9 mouse cellular contexts compared by ENCODE assay signal in genomic region chr6:72653419-72653818, GRCm38 (mm10). TPM values are rescaled to one million over a fixed set of nuclear protein-coding genes. Genes with fewer than 3 reads are reported as not detected.
A peak's percentile ranks its signal among the peaks of the same experiment; 100 is the strongest.
DNase-seq lines count a peak whose midpoint lies in the region; ATAC-seq lines count a peak whose summit lies in the region.
"Had no signal": no experiment of that assay in that cellular context is flagged by ENCODE, and none has a peak within 500 bp of the region (broad histone marks: within the 10 kb centered on the region; RNA-seq: fewer than 3 reads in every experiment).

No protein-coding gene starts in this region.

- no peaks in the 10 kb centered on the region for H3K27me3 ChIP-seq in hindbrain, embryonic 16.5 days (replicated peaks; ENCODE audit: control insufficient read depth, insufficient read depth, low read length)
- no peaks in the 10 kb centered on the region for H3K27me3 ChIP-seq in hindbrain, embryonic 14.5 days (ENCODE audit: control insufficient read depth, insufficient read depth, low read length)

- peaks cover 8% of the 10 kb centered on the region for H3K4me1 ChIP-seq in hindbrain, embryonic 16.5 days (ENCODE audit: control insufficient read depth, insufficient read depth, low read depth, low read length)
- H3K4me1 ChIP-seq in hindbrain, embryonic 14.5 days (replicated peaks; ENCODE audit: control insufficient read depth, insufficient read depth, low read length) = peaks cover 11% of the 10 kb centered on the region

- no peaks in the 10 kb centered on the region for H3K9me3 ChIP-seq in hindbrain, embryonic 16.5 days (ENCODE audit: control insufficient read depth, low read length)
- H3K9me3 ChIP-seq in hindbrain, embryonic 14.5 days (ENCODE audit: control insufficient read depth, low read length) = no peaks in the 10 kb centered on the region

- H3K36me3 ChIP-seq in hindbrain, embryonic 16.5 days (ENCODE audit: control insufficient read depth, insufficient read depth, low read length) = no peaks in the 10 kb centered on the region
- H3K36me3 ChIP-seq in hindbrain, embryonic 14.5 days (replicated peaks; ENCODE audit: control insufficient read depth, insufficient read depth) = no peaks in the 10 kb centered on the region

- H3K4me3 ChIP-seq in hindbrain, embryonic 16.5 days (ENCODE audit: low read length) = no peak overlapping the region
- H3K4me3 ChIP-seq in hindbrain, embryonic 14.5 days (replicated peaks; ENCODE audit: low read length) = no peak overlapping the region

- no peak overlapping the region for H3K9ac ChIP-seq in hindbrain, embryonic 16.5 days (ENCODE audit: low read depth, low read length)
- H3K9ac ChIP-seq in hindbrain, embryonic 14.5 days = no peak overlapping the region

- peak overlapping the region; percentile 30; the same call in 1 of the 2 replicates for H3K27ac ChIP-seq in hindbrain, embryonic 16.5 days (ENCODE audit: low read depth, low read length)
- no peak overlapping the region for H3K27ac ChIP-seq in hindbrain, embryonic 14.5 days

- peak; percentile 68; the same call in 1 of the 2 replicates for ATAC-seq in hindbrain, embryonic 16.5 days
- no peak for ATAC-seq in hindbrain, embryonic 14.5 days (ENCODE audit: low FRiP score)

- DNase-seq in hindbrain, embryonic 14.5 days (ENCODE audit: low spot score) = no peak
- peak; percentile 84 for DNase-seq in adrenal gland, postnatal 10 days
- peak; percentile 81 to 82 for DNase-seq in heart, adult 9 months (ENCODE audit: low spot score in 2 of 2)
- DNase-seq in lung, postnatal 10 days = peak; percentile 89
- DNase-seq in B cell, adult 2 months = no peak
- DNase-seq in spleen, postnatal 4 days (ENCODE audit: low spot score in 2 of 2) = no peak
- DNase-seq in natural killer cell, adult 2 months (ENCODE audit: low spot score in 2 of 2) = no peak
- DNase-seq: layer of hippocampus, adult 9-11 months had no signal

- no peak overlapping the region for H3K4me2 ChIP-seq in hindbrain, embryonic 16.5 days (ENCODE audit: low read length)
- no peak overlapping the region for H3K4me2 ChIP-seq in hindbrain, embryonic 14.5 days (replicated peaks)

- 60% methylated on average over 7 of the region's 7 CpGs for WGBS in hindbrain, embryonic 16.5 days
- 78% methylated on average over 7 of the region's 7 CpGs for WGBS in hindbrain, embryonic 14.5 days

RNA-seq across cellular contexts. Expression of gene Tgoln1, which starts 36.6 kb away (rescaled TPM):
- polyA plus RNA-seq in hindbrain, embryonic 16.5 days (2015; fragmentation: Nextera tagmentation; extraction: Ambion mirVana) = 35.6 and 38.9 TPM in 2 replicates
- 43.0 and 49.2 TPM in 2 replicates for polyA plus RNA-seq in hindbrain, embryonic 14.5 days (2014; fragmentation: Nextera tagmentation; extraction: Ambion mirVana)
- 100 to 1,000 TPM in 1 of 2 experiments, 10 to 100 TPM in 1; 92.7 to 121 TPM for total RNA-seq in adrenal gland, postnatal 10 days (2021)

RNA-seq across cellular contexts. Expression of gene Retsat, which starts 55.1 kb away (rescaled TPM):
- polyA plus RNA-seq in hindbrain, embryonic 16.5 days (2015; fragmentation: Nextera tagmentation; extraction: Ambion mirVana) = 7.0 and 8.4 TPM in 2 replicates
- polyA plus RNA-seq in hindbrain, embryonic 14.5 days (2014; fragmentation: Nextera tagmentation; extraction: Ambion mirVana) = 6.2 and 6.6 TPM in 2 replicates
- total RNA-seq in adrenal gland, postnatal 10 days (2021) = 100 to 1,000 TPM; 359 to 375 TPM

RNA-seq across cellular contexts. Expression of gene Elmod3, which starts 55.2 kb away (rescaled TPM):
- 17.3 and 18.7 TPM in 2 replicates for polyA plus RNA-seq in hindbrain, embryonic 16.5 days (2015; fragmentation: Nextera tagmentation; extraction: Ambion mirVana)
- 16.8 and 20.0 TPM in 2 replicates for polyA plus RNA-seq in hindbrain, embryonic 14.5 days (2014; fragmentation: Nextera tagmentation; extraction: Ambion mirVana)
- total RNA-seq in adrenal gland, postnatal 10 days (2021) = 10 to 100 TPM; 13.3 to 15.8 TPM

Comparison
In these comparisons a context has a peak if more than half of its experiments do, and no peak if none do; other contexts are left out.
1. DNase-seq: peak in adrenal gland, postnatal 10 days (single experiment), heart, adult 9 months (2 of 2) and lung, postnatal 10 days (single experiment); none in hindbrain, embryonic 14.5 days (single experiment), B cell, adult 2 months (0 of 2), spleen, postnatal 4 days (0 of 2) and natural killer cell, adult 2 months (0 of 2).